In genomic region chr5:113362258-113362996, GRCm38 (mm10) we compare ENCODE assay signal across 23 mouse cellular contexts. TPM values are rescaled to one million over a fixed set of nuclear protein-coding genes. Genes with fewer than 3 reads are reported as not detected.
DNase-seq lines count a peak whose midpoint lies in the region; ATAC-seq and TF ChIP-seq lines count a peak whose summit lies in the region.
"Had no signal": no experiment of that assay in that cellular context is flagged by ENCODE, and none has a peak within 500 bp of the region (broad histone marks: within the 10 kb centered on the region; RNA-seq: fewer than 3 reads in every experiment).

No protein-coding gene starts in this region.

- H3K9ac ChIP-seq in intestine, postnatal 0 days (ENCODE audit: low read depth, low read length) = no peak overlapping the region
- no peak overlapping the region for H3K9ac ChIP-seq in forebrain, postnatal 0 days
- H3K9ac ChIP-seq: forebrain, embryonic 13.5 days; hindbrain, embryonic 15.5 days; lung, embryonic 14.5 days; neural tube, embryonic 12.5 days had no signal

- 0 out of 2 replicates have a peak, but pooled peaks cover 3% of the 10 kb centered on the region for H3K4me1 ChIP-seq in intestine, postnatal 0 days (replicated peaks; ENCODE audit: control insufficient read depth, insufficient read depth, low read length)
- H3K4me1 ChIP-seq in forebrain, postnatal 0 days (ENCODE audit: insufficient read depth) = no peaks in the 10 kb centered on the region; the same call in 1 of the 2 replicates
- H3K4me1 ChIP-seq in limb, embryonic 10.5 days = peaks cover 11% of the 10 kb centered on the region

- H3K36me3 ChIP-seq in intestine, postnatal 0 days (ENCODE audit: control insufficient read depth, insufficient read depth) = no peaks in the 10 kb centered on the region
- no peaks in the 10 kb centered on the region for H3K36me3 ChIP-seq in forebrain, postnatal 0 days (ENCODE audit: insufficient read depth)
- H3K36me3 ChIP-seq in limb, embryonic 10.5 days = no peaks in the 10 kb centered on the region
- H3K36me3 ChIP-seq: hindbrain, embryonic 15.5 days; midbrain, embryonic 10.5 days; neural tube, embryonic 12.5 days had no signal

- no peak for TF ChIP-seq CTCF in intestine, postnatal 0 days (IDR thresholded peaks at IDR 0.05; ENCODE audit: low read depth)
- no peak for TF ChIP-seq CTCF in forebrain, postnatal 0 days (IDR thresholded peaks at IDR 0.05; ENCODE audit: low read depth)

- peak; percentile 94 for ATAC-seq in intestine, postnatal 0 days
- ATAC-seq in forebrain, postnatal 0 days = no peak
- ATAC-seq: forebrain, embryonic 13.5 days had no signal

- H3K27me3 ChIP-seq in intestine, postnatal 0 days (replicated peaks; ENCODE audit: control insufficient read depth, insufficient read depth, low read length) = 0 out of 2 replicates have a peak, but pooled peaks cover 3% of the 10 kb centered on the region
- H3K27me3 ChIP-seq in forebrain, postnatal 0 days (ENCODE audit: insufficient read depth, low read length) = no peaks in the 10 kb centered on the region; the same call in 1 of the 2 replicates
- peaks cover 16% of the 10 kb centered on the region for H3K27me3 ChIP-seq in limb, embryonic 10.5 days (ENCODE audit: low read depth, poor library complexity, severe bottlenecking)

- H3K4me2 ChIP-seq in intestine, postnatal 0 days (replicated peaks; ENCODE audit: low read depth) = 0 out of 2 replicates have a peak overlapping the region, but pooled peaks have one; percentile 13
- H3K4me2 ChIP-seq in forebrain, postnatal 0 days (ENCODE audit: low read depth) = no peak overlapping the region
- H3K4me2 ChIP-seq: forebrain, embryonic 13.5 days; heart, embryonic 11.5 days; hindbrain, embryonic 15.5 days; lung, embryonic 14.5 days; neural tube, embryonic 12.5 days had no signal

- 44% methylated on average over 9 of the region's 9 CpGs for WGBS in intestine, postnatal 0 days
- 76% methylated on average over 9 of the region's 9 CpGs for WGBS in forebrain, postnatal 0 days
- WGBS in limb, embryonic 10.5 days = 82% methylated on average over 9 of the region's 9 CpGs

- peak overlapping the region; percentile 21; the same call in 1 of the 2 replicates for H3K27ac ChIP-seq in intestine, postnatal 0 days (ENCODE audit: low read depth, low read length)
- no peak overlapping the region for H3K27ac ChIP-seq in forebrain, postnatal 0 days (ENCODE audit: low read depth, low read length)
- H3K27ac ChIP-seq in limb, embryonic 10.5 days = no peak overlapping the region
- H3K27ac ChIP-seq: forebrain, embryonic 13.5 days; hindbrain, embryonic 15.5 days; midbrain, embryonic 10.5 days; neural tube, embryonic 12.5 days had no signal

- no peak overlapping the region for H3K4me3 ChIP-seq in intestine, postnatal 0 days (ENCODE audit: low read depth, low read length)
- H3K4me3 ChIP-seq in forebrain, postnatal 0 days (ENCODE audit: low read depth, low read length) = no peak overlapping the region
- no peak overlapping the region for H3K4me3 ChIP-seq in limb, embryonic 10.5 days
- H3K4me3 ChIP-seq: forebrain, embryonic 13.5 days; hindbrain, embryonic 15.5 days; midbrain, embryonic 10.5 days; neural tube, embryonic 12.5 days had no signal

- intact Hi-C loops in left cerebral cortex, postnatal 4 days (cut with DNase I) = no loop called here
- intact Hi-C loops in left cerebral cortex, postnatal 25 days (cut with DNase I) = loop anchor here (10.0 kb wide), 1 partner anchor 452 kb away; no protein-coding TSS in a partner anchor

- DNase-seq in left cerebral cortex, postnatal 4 days = peak; percentile 84
- DNase-seq in left cerebral cortex, postnatal 25 days (ENCODE audit: low spot score in 2 of 2) = no peak
- peak; percentile 83 for DNase-seq in cerebellum, adult 9-10 months
- DNase-seq in forebrain, postnatal 0 days = no peak
- DNase-seq in right cerebral cortex, postnatal 14 days = no peak
- no peak for DNase-seq in limb, embryonic 10.5 days (ENCODE audit: low spot score)
- DNase-seq: adrenal gland, postnatal 36 days; embryo, embryonic 11 days; gastrocnemius, postnatal 36 days; lung, embryonic 14.5 days; lung, postnatal 4 days had no signal

- H3K9me3 ChIP-seq in intestine, postnatal 0 days (ENCODE audit: control insufficient read depth) = no peaks in the 10 kb centered on the region
- H3K9me3 ChIP-seq in forebrain, postnatal 0 days (ENCODE audit: low read length) = no peaks in the 10 kb centered on the region
- no peaks in the 10 kb centered on the region for H3K9me3 ChIP-seq in limb, embryonic 10.5 days (replicated peaks)
- H3K9me3 ChIP-seq: forebrain, embryonic 13.5 days; hindbrain, embryonic 15.5 days; midbrain, embryonic 10.5 days; neural tube, embryonic 12.5 days had no signal

RNA-seq across cellular contexts. Expression of gene Aym1, which starts 5.3 kb away (rescaled TPM):
- total RNA-seq in left cerebral cortex, postnatal 4 days (2021) = not detected
- total RNA-seq in left cerebral cortex, postnatal 25 days (2021) = not detected
- not detected in 2 replicates for polyA plus RNA-seq in intestine, postnatal 0 days (2015; fragmentation: Nextera tagmentation; extraction: Ambion mirVana)
- total RNA-seq in forebrain, postnatal 0 days (2014; rRNA removed) = not detected in 2 replicates
- not detected in 2 replicates for polyA plus RNA-seq in forebrain, postnatal 0 days (2015; fragmentation: Nextera tagmentation; extraction: Ambion mirVana)
- polyA plus RNA-seq in limb, embryonic 10.5 days (2016; fragmentation: Nextera tagmentation; extraction: Ambion mirVana) = not detected in 2 replicates
- total RNA-seq: adrenal gland, postnatal 36 days; ES-E14; gastrocnemius, postnatal 36 days; heart, postnatal 25 days; layer of hippocampus, postnatal 25 days; left cerebral cortex, postnatal 14 days; liver, adult 2 months; monocyte, adult 5-6 weeks had no signal
- polyA plus RNA-seq: forebrain, embryonic 13.5 days; heart, embryonic 11.5 days; hindbrain, embryonic 15.5 days; liver, adult 2 months; lung, embryonic 14.5 days; midbrain, embryonic 10.5 days; neural tube, embryonic 12.5 days had no signal

RNA-seq across cellular contexts. Expression of gene Sgsm1, which starts 51.8 kb away (rescaled TPM):
- 10 to 100 TPM; 67.4 to 74.9 TPM for total RNA-seq in left cerebral cortex, postnatal 4 days (2021)
- 100 to 1,000 TPM; 139 to 157 TPM for total RNA-seq in left cerebral cortex, postnatal 25 days (2021)
- 4.0 TPM in 2 replicates for polyA plus RNA-seq in intestine, postnatal 0 days (2015; fragmentation: Nextera tagmentation; extraction: Ambion mirVana)
- 42.0 and 48.7 TPM in 2 replicates for total RNA-seq in forebrain, postnatal 0 days (2014; rRNA removed)
- polyA plus RNA-seq in forebrain, postnatal 0 days (2015; fragmentation: Nextera tagmentation; extraction: Ambion mirVana) = 10.1 and 16.5 TPM in 2 replicates
- polyA plus RNA-seq in limb, embryonic 10.5 days (2016; fragmentation: Nextera tagmentation; extraction: Ambion mirVana) = 13.4 and 15.1 TPM in 2 replicates
- total RNA-seq: monocyte, adult 5-6 weeks had no signal

Comparison
In these comparisons a context has a peak if more than half of its experiments do, and no peak if none do; other contexts are left out.
1. DNase-seq: peak in left cerebral cortex, postnatal 4 days (single experiment) and cerebellum, adult 9-10 months (single experiment); none in left cerebral cortex, postnatal 25 days (0 of 2), forebrain, postnatal 0 days (single experiment), right cerebral cortex, postnatal 14 days (single experiment) and limb, embryonic 10.5 days (single experiment).